Mouse (Mus musculus) brain, embryonic 14.5 days (tissue): ENCODE measurements at regions not wholly inside any gene's neighbourhood (a gene's known extent, or its start where the extent isn't known, plus 50 kb on each side); places are given as distances from the start of the nearest gene placed in this dataset.

Experiments used
- CTCF ChIP-seq: fragments of 200-500 bp; IDR thresholded peaks from 2 replicates; pipeline ENCODE4 v1.5.1; 2012; ENCODE audit warnings: inconsistent platforms, mild to moderate bottlenecking, moderate library complexity, borderline replicate concordance; ENCODE audit not compliant: insufficient read depth, insufficient read length; ENCODE audit errors: extremely low read depth
- POLR2A ChIP-seq: fragments of 200-500 bp; IDR thresholded peaks from 2 replicates; pipeline ENCODE4 v1.6.1; 2012; ENCODE audit warnings: mild to moderate bottlenecking, inconsistent platforms, borderline replicate concordance; ENCODE audit not compliant: poor library complexity, insufficient read depth, insufficient read length, severe bottlenecking; ENCODE audit errors: extremely low read depth

- TF ChIP-seq CTCF (no peak), POLR2A (no peak)
These were observed 208.5 kb downstream of the Gabrg2 start for GRCm38 (mm10) chr11:41792206-41792605.
